Mouse (Mus musculus) spleen, postnatal 10 days (tissue): ENCODE results near the gene Abcc9.
"Not testable (repeated sequence)": the region's sequence is repeated elsewhere in the genome, so short reads cannot be mapped to it uniquely, and the experiment has no call there.

Source experiments
- DNase-seq, 2 experiments: peaks; one replicate each; pipeline ENCODE4 v3.0.0; 2021 to 2022; ENCODE audit warnings: low spot score in 2 of 2

Abcc9 gene

GRCm38 (mm10) chr6:142703441-142703930 is 1.4 kb upstream of the Abcc9 start:
- DNase-seq = no peak

GRCm38 (mm10) chr6:142701161-142701560 is 954 bp downstream of the Abcc9 start:
- DNase-seq = no peak

- DNase-seq = no peak
These were observed 1.4 kb downstream of the Abcc9 start for GRCm38 (mm10) chr6:142700753-142701152.

GRCm38 (mm10) chr6:142692085-142692484 is 10.0 kb downstream of the Abcc9 start:
- DNase-seq = no peak

GRCm38 (mm10) chr6:142689673-142690072 is 12.4 kb downstream of the Abcc9 start:
- DNase-seq = no peak

GRCm38 (mm10) chr6:142682985-142683691 is 19.0 kb downstream of the Abcc9 start:
- no peak for DNase-seq

GRCm38 (mm10) chr6:142670021-142670420 is 32.1 kb downstream of the Abcc9 start:
- DNase-seq = no peak

GRCm38 (mm10) chr6:142669343-142669742 is 32.8 kb downstream of the Abcc9 start:
- DNase-seq = no peak

GRCm38 (mm10) chr6:142668831-142669230 is 33.3 kb downstream of the Abcc9 start:
- DNase-seq = no peak

- DNase-seq = no peak
These were observed 33.7 kb downstream of the Abcc9 start for GRCm38 (mm10) chr6:142668419-142668766.

GRCm38 (mm10) chr6:142667701-142668418 is 34.3 kb downstream of the Abcc9 start:
- DNase-seq = no peak

- not testable (repeated sequence) for DNase-seq
These were observed 40.1 kb downstream of the Abcc9 start for GRCm38 (mm10) chr6:142662056-142662455.

- peak; percentile 12 to 54 for DNase-seq
These were observed 43.1 kb downstream of the Abcc9 start for GRCm38 (mm10) chr6:142659038-142659437.

- DNase-seq = no peak
These were observed 47.6 kb downstream of the Abcc9 start for GRCm38 (mm10) chr6:142654561-142654960.

GRCm38 (mm10) chr6:142652175-142652574 is 49.9 kb downstream of the Abcc9 start:
- DNase-seq = no peak

GRCm38 (mm10) chr6:142649331-142649730 is 52.8 kb downstream of the Abcc9 start:
- DNase-seq = no peak

- DNase-seq = no peak
These were observed 56.6 kb downstream of the Abcc9 start for GRCm38 (mm10) chr6:142645474-142645873.

- no peak for DNase-seq
These were observed 62.8 kb downstream of the Abcc9 start for GRCm38 (mm10) chr6:142639301-142639700.

- no peak for DNase-seq
These were observed 66.5 kb downstream of the Abcc9 start for GRCm38 (mm10) chr6:142635654-142636053.

- no peak for DNase-seq
These were observed 66.9 kb downstream of the Abcc9 start for GRCm38 (mm10) chr6:142635185-142635583.

- no peak for DNase-seq
These were observed 67.5 kb downstream of the Abcc9 start for GRCm38 (mm10) chr6:142634530-142635184.

- no peak for DNase-seq
These were observed 78.8 kb downstream of the Abcc9 start for GRCm38 (mm10) chr6:142623351-142623750.

- DNase-seq = no peak
These were observed 85.5 kb downstream of the Abcc9 start for GRCm38 (mm10) chr6:142616659-142617058.
